Mouse (Mus musculus): Measurements from ENCODE around the gene Nprl3.
"Not testable (repeated sequence)": the region's sequence is repeated elsewhere in the genome, so short reads cannot be mapped to it uniquely, and the experiment has no call there.

The Nprl3 gene

GRCm38 (mm10) chr11:32284582-32284981 is 17.1 kb upstream of the Nprl3 start:
- DNase-seq (ENCODE audit: low spot score in 2 of 2), result not testable (repeated sequence)

- not testable (repeated sequence) for DNase-seq (ENCODE audit: low spot score in 2 of 2)
Measured at GRCm38 (mm10) chr11:32283091-32283777, 15.7 kb upstream of the Nprl3 start, which contains the start of gene Hba-a1. Gene Hba-a1, plus strand, starts transcription at chr11:32283511.

GRCm38 (mm10) chr11:32281416-32282144 is 14.1 kb upstream of the Nprl3 start:
- DNase-seq (ENCODE audit: low spot score in 2 of 2), result no peak

GRCm38 (mm10) chr11:32280646-32281045 is 13.1 kb upstream of the Nprl3 start:
- no peak for DNase-seq (ENCODE audit: low spot score in 2 of 2)

- DNase-seq (ENCODE audit: low spot score in 2 of 2), result no peak
Measured at GRCm38 (mm10) chr11:32278458-32278957, 11.0 kb upstream of the Nprl3 start.

GRCm38 (mm10) chr11:32277736-32278457 is 10.4 kb upstream of the Nprl3 start:
- no peak for DNase-seq (ENCODE audit: low spot score in 2 of 2)

GRCm38 (mm10) chr11:32276347-32276746 is 8.8 kb upstream of the Nprl3 start, which contains the start of gene Hba-x:
Gene Hba-x, plus strand, starts transcription at chr11:32276400.
- no peak for DNase-seq (ENCODE audit: low spot score in 2 of 2)

- no peak for DNase-seq (ENCODE audit: low spot score in 2 of 2)
Measured at GRCm38 (mm10) chr11:32271178-32271577, 3.7 kb upstream of the Nprl3 start.

GRCm38 (mm10) chr11:32268952-32269351 is 1.4 kb upstream of the Nprl3 start:
- DNase-seq (ENCODE audit: low spot score in 2 of 2), result peak; percentile 59 to 75

- no peak for DNase-seq (ENCODE audit: low spot score in 2 of 2)
Measured at GRCm38 (mm10) chr11:32267964-32268363, 457 bp upstream of the Nprl3 start.

GRCm38 (mm10) chr11:32266776-32267175 is 731 bp downstream of the Nprl3 start:
- DNase-seq (ENCODE audit: low spot score in 2 of 2), result no peak

GRCm38 (mm10) chr11:32266194-32266593 is 1.3 kb downstream of the Nprl3 start:
- no peak for DNase-seq (ENCODE audit: low spot score in 2 of 2)

- DNase-seq (ENCODE audit: low spot score in 2 of 2), result peak; percentile 30 to 70
Measured at GRCm38 (mm10) chr11:32265117-32265738, 2.3 kb downstream of the Nprl3 start.

GRCm38 (mm10) chr11:32262674-32263415 is 4.7 kb downstream of the Nprl3 start:
- DNase-seq (ENCODE audit: low spot score in 2 of 2), result no peak

GRCm38 (mm10) chr11:32256566-32256965 is 10.9 kb downstream of the Nprl3 start:
- no peak for DNase-seq (ENCODE audit: low spot score in 2 of 2)

GRCm38 (mm10) chr11:32256146-32256545 is 11.4 kb downstream of the Nprl3 start:
- peak; percentile 55 to 76 for DNase-seq (ENCODE audit: low spot score in 2 of 2)

GRCm38 (mm10) chr11:32253121-32253520 is 14.4 kb downstream of the Nprl3 start:
- no peak for DNase-seq (ENCODE audit: low spot score in 2 of 2)

GRCm38 (mm10) chr11:32250880-32251763 is 16.4 kb downstream of the Nprl3 start:
- peak; percentile 70 to 85 for DNase-seq (ENCODE audit: low spot score in 2 of 2)

GRCm38 (mm10) chr11:32248350-32248749 is 19.2 kb downstream of the Nprl3 start:
- no peak for DNase-seq (ENCODE audit: low spot score in 2 of 2)

- peak in 1 of 2 experiments; percentile 50 for DNase-seq (ENCODE audit: low spot score in 2 of 2)
Measured at GRCm38 (mm10) chr11:32247068-32247467, 20.4 kb downstream of the Nprl3 start.

Data from spleen, postnatal 36 days (tissue).